Mouse (Mus musculus): Measurements from ENCODE around the gene Glrp1.

DNA sequence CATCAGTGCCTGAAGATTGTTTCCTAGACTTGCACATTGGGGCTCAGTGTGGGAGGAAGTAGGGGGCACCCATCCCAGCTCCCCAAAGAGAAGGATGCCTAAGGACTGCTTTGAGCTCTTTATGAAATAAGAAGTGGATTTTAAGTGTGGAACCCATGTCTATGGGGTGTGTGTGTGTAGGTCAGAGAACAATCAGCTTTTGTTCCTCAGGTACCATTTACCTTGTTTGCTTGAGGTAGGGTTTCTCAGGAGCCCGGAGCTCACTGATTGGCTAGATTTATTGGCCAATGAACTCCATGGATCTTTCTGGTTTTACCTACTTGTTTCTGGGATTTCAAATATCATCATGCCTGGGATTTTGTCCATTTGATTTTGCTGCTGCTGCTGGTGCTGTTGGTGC is 7.0 kb downstream of the Glrp1 start:
- no peak for TF ChIP-seq CTCF (IDR thresholded peaks at IDR 0.05; ENCODE audit: borderline replicate concordance, insufficient read depth, low read depth, low read length)
- no peak for TF ChIP-seq POLR2A (IDR thresholded peaks at IDR 0.05; ENCODE audit: borderline replicate concordance, insufficient read depth, low read length)

Data from cerebellum, adult 2 months (tissue).